Mouse (Mus musculus) liver, adult 2 months (tissue): Measurements from ENCODE around the gene Gm10718.
"Not testable (repeated sequence)": the region's sequence is repeated elsewhere in the genome, so short reads cannot be mapped to it uniquely, and the experiment has no call there.

ENCODE experiments used
- CTCF ChIP-seq: fragments of 200-500 bp; IDR thresholded peaks from 2 replicates; pipeline ENCODE4 v1.5.1; 2011; ENCODE audit warnings: low read depth, low read length, control low read depth
- POLR2A ChIP-seq: fragments of 200-500 bp; IDR thresholded peaks from 2 replicates; pipeline ENCODE4 v1.6.1; 2011; ENCODE audit warnings: low read length, control low read depth; ENCODE audit not compliant: insufficient read depth; ENCODE audit errors: extremely low read depth

DNA sequence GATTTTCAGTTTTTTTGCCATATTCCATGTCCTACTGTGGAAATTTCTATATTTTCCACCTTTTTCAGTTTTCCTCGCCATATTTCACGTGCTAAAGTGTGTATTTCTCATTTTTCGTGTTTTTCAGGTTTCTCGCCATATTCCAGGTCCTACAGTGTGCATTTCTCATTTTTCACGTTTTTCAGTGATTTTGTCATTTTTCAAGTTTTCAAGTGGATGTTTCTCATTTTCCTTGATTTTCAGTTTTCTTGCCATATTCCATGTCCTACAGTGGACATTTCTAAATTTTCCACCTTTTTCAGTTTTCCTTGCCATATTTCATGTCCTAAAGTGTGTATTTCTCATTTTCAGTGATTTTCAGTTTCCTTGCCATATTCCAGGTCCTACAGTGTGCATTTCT lies 2.8 kb downstream of the Gm10718 start:
- not testable (repeated sequence) for TF ChIP-seq CTCF, POLR2A
